Mouse (Mus musculus): ENCODE measurements around the gene Fmnl3.

DNA sequence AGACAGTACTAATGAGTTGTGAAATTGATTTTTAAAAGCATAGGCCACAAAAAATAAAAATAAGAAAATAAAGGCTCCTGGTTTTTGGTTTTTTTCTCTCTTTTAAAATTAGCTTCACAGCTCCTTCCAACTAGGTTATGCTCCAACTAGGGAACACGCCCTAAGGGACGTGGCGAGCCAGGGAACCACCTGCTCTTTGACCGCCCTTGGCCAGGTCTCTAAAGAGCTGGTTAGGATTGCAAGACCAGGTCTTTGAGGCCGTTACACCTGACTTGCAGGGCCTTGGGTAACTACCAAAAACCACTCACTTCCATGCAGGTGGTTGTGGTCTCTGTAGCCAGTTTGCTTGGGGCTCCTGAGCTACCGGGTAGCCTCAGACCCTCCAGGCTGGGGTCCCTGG is 21.7 kb upstream of the Fmnl3 start:
- TF ChIP-seq CTCF (IDR thresholded peaks at IDR 0.05; ENCODE audit: borderline replicate concordance, control insufficient read depth, extremely low read depth, insufficient read depth, low read length, poor library complexity) (no peak), POLR2A (IDR thresholded peaks at IDR 0.05; ENCODE audit: control insufficient read depth, extremely low read depth, insufficient read depth, low read length, poor library complexity) (no peak)
